In the genomic region with DNA sequence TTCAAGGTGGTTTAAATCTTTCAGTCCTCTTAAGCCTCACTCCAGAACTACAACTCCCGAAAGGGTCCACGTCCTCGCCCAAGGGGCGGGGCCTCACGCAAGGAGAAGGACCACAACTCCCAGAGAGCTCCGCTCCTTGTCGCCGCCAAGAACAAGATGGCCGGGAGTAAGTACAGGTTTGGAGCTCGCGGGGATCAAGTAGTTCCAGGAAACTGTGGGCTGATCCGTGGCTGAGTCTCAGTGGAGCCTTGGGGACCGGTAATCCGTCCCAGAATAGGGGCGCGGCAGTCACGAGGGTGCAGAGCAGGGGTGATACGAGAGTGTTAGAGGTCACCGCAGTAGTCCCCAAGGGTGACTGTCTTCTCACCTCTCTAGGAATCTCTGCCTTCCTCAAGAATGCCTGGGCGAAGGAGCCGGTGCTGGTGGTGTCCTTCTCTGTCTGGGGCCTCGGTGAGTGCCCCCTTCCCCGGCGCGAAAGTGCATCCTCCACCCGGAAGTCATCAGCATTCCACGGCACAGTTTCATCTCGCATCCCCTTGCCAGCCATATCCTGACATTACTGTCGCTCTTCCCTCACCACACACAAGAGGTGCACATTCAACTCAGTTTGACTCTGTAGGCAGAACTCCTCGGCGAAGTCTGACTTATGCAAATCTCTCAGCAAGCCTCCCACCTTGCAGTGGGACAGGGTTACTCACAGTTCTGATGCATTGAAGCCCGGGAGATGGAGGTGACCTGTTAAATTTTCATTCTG, we compare ENCODE assay signal across 8 mouse cellular contexts. TPM values are rescaled to one million over a fixed set of nuclear protein-coding genes. Genes with fewer than 3 reads are reported as not detected.
DNase-seq lines count a peak whose midpoint lies in the region; ATAC-seq lines count a peak whose summit lies in the region.

A gene (plus strand): TSS at position 132 of the 754 bp plus-strand sequence.

- peaks cover 38% of the 10 kb centered on the region for H3K36me3 ChIP-seq in hindbrain, embryonic 14.5 days (replicated peaks; ENCODE audit: control insufficient read depth, insufficient read depth)

- peak within 1 kb of the TSS; percentile 86 for H3K4me2 ChIP-seq in hindbrain, embryonic 14.5 days (replicated peaks)

- DNase-seq in T-cell, adult 2 months (ENCODE audit: low spot score), result peak; percentile 94
- peak; percentile 89 to 94 for DNase-seq in cerebellum, postnatal 25 days
- DNase-seq in frontal cortex, postnatal 25 days (ENCODE audit: low spot score in 2 of 2), result peak; percentile 69 to 74
- peak; percentile 89 for DNase-seq in hindbrain, embryonic 14.5 days (ENCODE audit: low spot score)
- peak; percentile 85 to 88 for DNase-seq in layer of hippocampus, postnatal 36 days
- peak; percentile 93 for DNase-seq in lung, postnatal 36 days
- DNase-seq in retina, postnatal 1 day, result peak; percentile 95
- peak; percentile 56 for DNase-seq in urinary bladder, adult 2 months (ENCODE audit: low spot score)

- H3K27ac ChIP-seq in hindbrain, embryonic 14.5 days, result peak within 1 kb of the TSS; percentile 73

- no peaks in the 10 kb centered on the region for H3K27me3 ChIP-seq in hindbrain, embryonic 14.5 days (ENCODE audit: control insufficient read depth, insufficient read depth, low read length)

- peak within 1 kb of the TSS; percentile 82 for H3K9ac ChIP-seq in hindbrain, embryonic 14.5 days

- H3K4me1 ChIP-seq in hindbrain, embryonic 14.5 days (replicated peaks; ENCODE audit: control insufficient read depth, insufficient read depth, low read length), result peaks cover 12% of the 10 kb centered on the region

- WGBS in hindbrain, embryonic 14.5 days, result under 1% methylated on average over 32 of the region's 32 CpGs

- peak; percentile 95 for ATAC-seq in hindbrain, embryonic 14.5 days (ENCODE audit: low FRiP score)

- no peaks in the 10 kb centered on the region for H3K9me3 ChIP-seq in hindbrain, embryonic 14.5 days (ENCODE audit: control insufficient read depth, low read length)

- H3K4me3 ChIP-seq in hindbrain, embryonic 14.5 days (replicated peaks; ENCODE audit: low read length), result peak within 1 kb of the TSS; percentile 74

RNA-seq across cellular contexts. Expression of the gene that starts here (rescaled TPM):
- polyA plus RNA-seq in hindbrain, embryonic 14.5 days (2014; fragmentation: Nextera tagmentation; extraction: Ambion mirVana), result 503 and 642 TPM in 2 replicates
- total RNA-seq in layer of hippocampus, postnatal 36 days (2021), result 100 to 1,000 TPM; 577 to 589 TPM
- 262 and 303 TPM in 2 replicates for polyA plus RNA-seq in urinary bladder, adult 2 months (2012; rRNA removed)

Comparison
In these comparisons a context has a peak if more than half of its experiments do, and no peak if none do; other contexts are left out.
1. Peak in every context shown above with its lines: DNase-seq, ATAC-seq, H3K4me3 ChIP-seq and H3K27ac ChIP-seq.